Mouse (Mus musculus) retina, postnatal 7 days (tissue): Measurements from ENCODE around the gene Gm21497.
"Not testable (repeated sequence)": the region's sequence is repeated elsewhere in the genome, so short reads cannot be mapped to it uniquely, and the experiment has no call there.

Experiments used
- DNase-seq: peaks from one replicate; pipeline ENCODE4 v3.0.0-alpha.2; 2012; ENCODE audit warnings: low read depth, low spot score

Gene Gm21497

GRCm38 (mm10) chrY:61646446-61646845, at the start of gene Gm21497:
TSS of gene Gm21497 (plus strand) at chrY:61646746.
- DNase-seq = not testable (repeated sequence)
